Mouse (Mus musculus): ENCODE results near the gene Canx. TPM values are rescaled to one million over a fixed set of nuclear protein-coding genes. Genes with fewer than 3 reads are reported as not detected.

Gene Canx
- total and polyA plus RNA-seq, 3 experiments: 575 to 627 (median 607) TPM

DNA sequence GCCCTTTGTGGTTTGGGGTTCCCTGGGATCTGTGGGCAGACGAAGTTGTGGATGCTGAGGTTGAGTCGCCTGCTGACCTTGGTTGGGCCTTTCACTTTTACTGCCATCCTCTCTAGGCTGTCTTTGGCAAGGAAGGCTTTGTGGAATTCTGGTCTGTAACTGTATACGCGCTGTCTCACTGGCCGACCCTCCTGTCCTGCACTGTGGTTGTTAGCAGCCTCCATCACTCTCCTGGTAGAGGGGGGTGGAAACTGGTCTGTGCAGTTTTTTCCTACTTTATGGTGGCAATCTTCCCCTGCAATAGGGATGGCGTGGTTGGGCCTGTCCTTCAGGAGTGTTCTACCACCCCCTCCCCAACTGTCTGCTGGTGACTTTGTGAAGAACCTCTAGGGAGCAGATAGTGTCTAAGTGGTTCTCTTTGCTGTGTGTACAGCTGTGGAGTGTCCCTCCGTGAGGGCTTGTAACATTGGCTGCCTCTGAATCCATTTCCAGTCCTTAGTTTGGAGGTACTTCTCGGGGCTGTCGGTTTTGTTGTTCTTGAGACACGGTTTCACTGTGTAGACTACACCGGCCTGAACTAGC, 72.7 kb downstream of the Canx start:
- no peak for DNase-seq (ENCODE audit: extremely low read depth)
- H3K4me1 ChIP-seq (ENCODE audit: control insufficient read depth in 1 of 2, insufficient read depth in 2 of 2): peaks cover 14 to 17% of the 10 kb centered on the region in 2 experiments
- TF ChIP-seq SIN3A (IDR thresholded peaks at IDR 0.05; ENCODE audit: low read length) (no peak), UBTF (IDR thresholded peaks at IDR 0.05; ENCODE audit: low read depth, low read length) (no peak), MXI1 (IDR thresholded peaks at IDR 0.05; ENCODE audit: low read depth, low read length) (no peak), HCFC1 (IDR thresholded peaks at IDR 0.05; ENCODE audit: low read depth, low read length) (no peak), CTCF (conservative IDR thresholded peaks at IDR 0.05 in 1 of 2, IDR thresholded peaks at IDR 0.05 in 1 of 2; ENCODE audit: low read depth in 2 of 2, low read length in 2 of 2) (no peak), PAX5 (IDR thresholded peaks at IDR 0.05; ENCODE audit: low read length) (no peak), NELFE (IDR thresholded peaks at IDR 0.05; ENCODE audit: low read depth, low read length) (no peak), ETS1 (conservative IDR thresholded peaks at IDR 0.05; ENCODE audit: low read depth, low read length) (no peak), MAZ (IDR thresholded peaks at IDR 0.05; ENCODE audit: low read depth, low read length) (no peak), CHD1 (IDR thresholded peaks at IDR 0.05; ENCODE audit: low read depth, low read length) (no peak), POLR2A (IDR thresholded peaks at IDR 0.05; ENCODE audit: low read depth, low read length) (no peak), RCOR1 (conservative IDR thresholded peaks at IDR 0.05; ENCODE audit: low read depth, low read length) (no peak), ELF1 (IDR thresholded peaks at IDR 0.05; ENCODE audit: low read depth, low read length) (no peak), EP300 (IDR thresholded peaks at IDR 0.05; ENCODE audit: low read length) (no peak), ZC3H11A (IDR thresholded peaks at IDR 0.05; ENCODE audit: low read depth, low read length) (no peak), MEF2A (IDR thresholded peaks at IDR 0.05; ENCODE audit: borderline replicate concordance, low read depth, low read length) (no peak), BHLHE40 (IDR thresholded peaks at IDR 0.05; ENCODE audit: low read depth, low read length) (no peak)
- no peak overlapping the region for H3K4me2 ChIP-seq (ENCODE audit: insufficient read depth, low read depth, poor library complexity, severe bottlenecking)
- in situ Hi-C loops (cut with MboI; ENCODE audit: low pct_ligation_motif_present, low pct_unique_long_range_greater_than_20kb, low sequenced_read_pairs): no loop called here
- H3K27me3 ChIP-seq (replicated peaks): no peaks in the 10 kb centered on the region
- H3K4me3 ChIP-seq (replicated peaks in 1 of 3; ENCODE audit: low read depth in 2 of 3, low read length in 2 of 3, poor library complexity in 1 of 3): no peak overlapping the region
- no peak overlapping the region for H3K9ac ChIP-seq (ENCODE audit: insufficient read depth, low read depth)
- H3K36me3 ChIP-seq (replicated peaks in 1 of 2; ENCODE audit: control insufficient read depth in 1 of 2, insufficient read depth in 1 of 2, low read length in 1 of 2): peaks cover 15 to 31% of the 10 kb centered on the region in 2 experiments
- dilution Hi-C loops (cut with MboI; ENCODE audit: extremely low pct_ligation_motif_present, extremely low pct_unique_long_range_greater_than_20kb, low sequenced_read_pairs): no loop called here
- no peaks in the 10 kb centered on the region for H3K79me2 ChIP-seq (replicated peaks; ENCODE audit: control insufficient read depth, extremely low read depth, insufficient read depth, poor library complexity, severe bottlenecking)
- no peaks in the 10 kb centered on the region for H3K9me3 ChIP-seq (replicated peaks; ENCODE audit: low read length)
- H3K27ac ChIP-seq (ENCODE audit: insufficient read depth, low read depth): no peak overlapping the region

- H3K4me1 ChIP-seq (ENCODE audit: control insufficient read depth in 1 of 2, insufficient read depth in 2 of 2): peaks cover 14 to 17% of the 10 kb centered on the region in 2 experiments
- no peak overlapping the region for H3K27ac ChIP-seq (ENCODE audit: insufficient read depth, low read depth)
- no peaks in the 10 kb centered on the region for H3K27me3 ChIP-seq (replicated peaks)
- dilution Hi-C loops (cut with MboI; ENCODE audit: extremely low pct_ligation_motif_present, extremely low pct_unique_long_range_greater_than_20kb, low sequenced_read_pairs) (no loop called here), in situ Hi-C loops (cut with MboI; ENCODE audit: low pct_ligation_motif_present, low pct_unique_long_range_greater_than_20kb, low sequenced_read_pairs) (no loop called here)
- no peaks in the 10 kb centered on the region for H3K79me2 ChIP-seq (replicated peaks; ENCODE audit: control insufficient read depth, extremely low read depth, insufficient read depth, poor library complexity, severe bottlenecking)
- H3K9ac ChIP-seq (ENCODE audit: insufficient read depth, low read depth): no peak overlapping the region
- DNase-seq (ENCODE audit: extremely low read depth): no peak
- no peaks in the 10 kb centered on the region for H3K9me3 ChIP-seq (replicated peaks; ENCODE audit: low read length)
- H3K36me3 ChIP-seq (replicated peaks in 1 of 2; ENCODE audit: control insufficient read depth in 1 of 2, insufficient read depth in 1 of 2, low read length in 1 of 2): peaks cover 11 to 25% of the 10 kb centered on the region in 2 experiments
- no peak overlapping the region for H3K4me3 ChIP-seq (replicated peaks in 1 of 3; ENCODE audit: low read depth in 2 of 3, low read length in 2 of 3, poor library complexity in 1 of 3)
- no peak for TF ChIP-seq CTCF (conservative IDR thresholded peaks at IDR 0.05 in 1 of 2, IDR thresholded peaks at IDR 0.05 in 1 of 2; ENCODE audit: low read depth in 2 of 2, low read length in 2 of 2)
- TF ChIP-seq MEF2A (IDR thresholded peaks at IDR 0.05; ENCODE audit: borderline replicate concordance, low read depth, low read length): no peak
- TF ChIP-seq GABPA (IDR thresholded peaks at IDR 0.05; ENCODE audit: insufficient replicate concordance, low read depth, low read length): no peak
- no peak for TF ChIP-seq CHD2 (IDR thresholded peaks at IDR 0.05; ENCODE audit: low read length)
- no peak for TF ChIP-seq POLR2A (IDR thresholded peaks at IDR 0.05; ENCODE audit: low read depth, low read length)
- no peak for TF ChIP-seq ZMIZ1 (IDR thresholded peaks at IDR 0.05; ENCODE audit: low read depth, low read length)
- no peak for TF ChIP-seq UBTF (IDR thresholded peaks at IDR 0.05; ENCODE audit: low read depth, low read length)
- no peak for TF ChIP-seq MYC (IDR thresholded peaks at IDR 0.05; ENCODE audit: low read depth, low read length)
- TF ChIP-seq EP300 (IDR thresholded peaks at IDR 0.05; ENCODE audit: low read length): no peak
- no peak for TF ChIP-seq ZC3H11A (IDR thresholded peaks at IDR 0.05; ENCODE audit: low read depth, low read length)
- no peak for TF ChIP-seq MAFK (IDR thresholded peaks at IDR 0.05; ENCODE audit: insufficient replicate concordance, low read length)
- no peak for TF ChIP-seq MAX (IDR thresholded peaks at IDR 0.05; ENCODE audit: low read length)
- H3K4me2 ChIP-seq (ENCODE audit: insufficient read depth, low read depth, poor library complexity, severe bottlenecking): no peak overlapping the region
Measured at GRCm38 (mm10) chr11:50252166-50252565, 73.3 kb downstream of the Canx start.

All from CH12.LX (cell line).